Mouse (Mus musculus): ENCODE data around the gene Card9. TPM values are rescaled to one million over a fixed set of nuclear protein-coding genes. Genes with fewer than 3 reads are reported as not detected.

Card9 gene
- 5.3 TPM for total RNA-seq (2023)

DNA sequence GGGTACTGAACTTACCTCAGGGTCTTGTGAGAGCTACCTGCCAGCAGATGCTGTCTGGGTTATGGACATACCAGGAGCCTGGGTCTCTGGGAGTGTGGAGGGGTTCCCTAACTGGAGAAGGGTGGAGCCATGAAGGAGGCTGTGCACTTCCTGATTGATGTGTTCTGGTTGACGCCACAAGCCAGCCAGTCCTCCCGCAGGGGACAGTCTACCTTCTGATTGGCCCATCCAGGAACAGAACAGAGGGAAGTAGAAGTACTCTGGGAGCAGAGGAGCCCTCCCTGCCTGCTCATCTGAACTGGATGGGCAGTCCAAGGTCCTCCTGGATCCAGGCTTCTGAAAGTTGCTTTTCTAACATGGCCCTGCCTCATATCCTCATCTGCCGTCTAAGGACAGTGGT is at the start of gene Card9:
Gene Card9, minus strand, starts transcription at position 147 of the 400 bp plus-strand sequence.

DNA sequence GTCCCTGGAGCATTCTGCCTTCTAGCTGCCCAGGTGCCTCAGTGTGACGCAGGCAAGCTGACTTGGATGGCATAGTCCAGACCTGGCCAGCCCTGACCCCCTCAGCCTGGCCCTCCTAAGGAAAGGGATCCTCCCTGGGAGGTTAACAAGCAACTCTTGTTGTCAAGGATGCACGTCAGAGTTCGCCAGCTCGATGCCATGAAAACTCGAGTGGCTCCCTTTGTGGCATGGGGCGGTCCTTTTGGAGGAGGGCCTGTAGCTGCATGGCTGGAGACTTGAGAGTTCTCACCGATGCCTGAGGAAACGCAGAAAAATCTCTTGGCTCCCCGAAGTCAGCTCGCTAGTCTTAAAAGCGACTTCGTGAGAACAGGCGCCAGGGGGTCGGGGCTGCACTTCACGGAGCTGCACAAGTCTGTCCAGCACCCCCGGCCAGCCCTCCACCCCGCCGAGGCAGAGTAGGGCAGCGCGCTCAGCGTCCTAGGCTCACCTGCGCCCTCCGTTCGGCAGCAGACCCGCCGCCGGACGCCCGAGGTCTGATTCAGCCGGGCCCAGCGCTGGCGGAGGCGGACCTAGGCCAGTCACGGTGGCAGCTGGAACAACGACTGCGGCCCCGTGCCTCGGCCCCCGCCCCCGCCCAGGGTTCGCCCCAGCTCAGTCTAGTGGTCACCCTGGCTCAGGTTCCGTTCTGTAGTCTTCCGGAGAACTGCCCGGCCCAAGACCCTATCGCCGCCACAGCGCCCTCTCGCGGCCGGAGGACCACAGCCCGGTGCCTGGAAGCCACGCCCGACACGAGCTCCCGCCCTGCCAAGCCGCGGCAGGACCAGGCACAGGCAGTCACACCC is 48.0 kb upstream of the Card9 start, which contains the start of gene Inpp5e:
Gene Inpp5e, minus strand, starts transcription at position 689 of the 842 bp plus-strand sequence.

DNA sequence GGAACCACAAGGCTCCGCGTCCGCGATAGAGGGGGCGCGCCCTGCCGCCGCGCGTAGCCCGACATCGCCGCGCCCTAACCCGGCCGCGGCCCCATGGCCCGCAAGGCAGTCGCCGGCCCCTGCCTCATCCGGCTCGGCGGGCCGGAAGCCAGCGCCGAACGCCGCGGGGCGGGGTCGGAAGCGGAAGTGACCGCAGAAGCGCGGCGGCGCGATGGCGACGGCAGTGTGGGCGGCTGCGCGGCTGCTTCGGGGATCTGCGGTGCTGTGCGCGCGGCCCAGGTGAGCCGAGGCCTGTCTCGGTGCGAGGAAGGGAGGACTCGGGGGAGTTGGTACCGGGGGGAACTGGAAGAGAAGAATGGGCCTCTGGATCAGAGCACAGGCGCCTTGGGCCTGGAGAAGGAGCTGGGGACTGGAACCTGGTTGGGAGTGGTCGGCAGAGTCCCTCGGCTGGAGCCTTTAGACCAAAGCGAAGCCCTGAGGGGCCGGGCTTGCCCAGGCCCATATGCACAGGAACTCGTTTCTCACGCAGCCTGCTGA is 28.5 kb upstream of the Card9 start, which contains the start of the genes Entr1 and Pmpca:
Gene Entr1, minus strand, starts transcription at position 163 of the 537 bp plus-strand sequence.
Gene Pmpca, plus strand, starts transcription at position 186 of the 537 bp plus-strand sequence.

GRCm38 (mm10) chr2:26380131-26380771 is 19.5 kb upstream of the Card9 start, which contains the start of gene Snapc4:
Gene Snapc4 (minus strand): TSS chr2:26380653.

DNA sequence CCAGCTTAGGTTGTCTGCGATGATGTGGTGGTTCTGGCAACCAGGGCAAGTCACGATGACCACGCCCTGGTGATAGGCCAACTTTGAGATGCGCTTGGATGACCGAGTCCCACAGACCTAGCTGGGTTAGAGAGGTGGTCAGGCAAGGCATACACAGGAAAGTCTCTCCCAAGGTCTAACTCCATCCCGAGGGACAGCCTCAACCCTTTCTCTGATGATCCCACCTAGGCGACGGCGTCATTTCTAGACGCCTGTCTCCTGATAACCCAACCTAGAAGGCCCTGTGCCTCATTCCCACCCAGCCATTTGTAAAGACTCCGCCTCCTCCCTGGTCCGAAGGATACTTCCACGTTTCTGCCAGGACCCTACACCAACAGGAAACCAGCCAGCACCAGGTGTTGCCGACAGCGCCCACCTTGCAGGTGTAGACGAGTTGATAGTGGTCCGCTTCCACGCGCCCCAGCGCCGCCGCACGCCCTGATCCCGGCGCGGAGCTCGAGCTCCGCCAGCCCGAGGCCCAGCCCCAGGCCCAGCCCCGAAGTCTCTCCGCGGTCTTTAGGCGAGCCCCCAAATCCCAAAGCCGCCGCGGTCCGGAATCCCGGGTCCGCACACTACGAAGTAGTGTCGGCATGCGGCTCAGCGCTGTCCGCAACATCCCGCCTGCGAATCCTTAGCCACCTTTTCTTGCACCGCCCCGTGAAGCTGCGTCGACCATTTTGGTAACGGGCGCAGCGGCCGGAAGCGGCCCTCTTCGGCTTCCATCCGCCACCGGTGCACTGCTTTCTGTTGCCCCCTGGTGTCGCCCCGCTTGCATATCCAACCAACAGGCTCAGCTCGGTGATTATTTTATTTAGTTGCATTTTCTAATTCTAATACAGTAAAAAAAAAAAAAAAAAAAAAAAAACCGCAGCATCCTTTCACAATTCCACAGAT is 9.1 kb downstream of the Card9 start, which contains the start of gene Dnlz:
Gene Dnlz, minus strand, starts transcription at position 753 of the 933 bp plus-strand sequence.

GRCm38 (mm10) chr2:26315072-26315924 is 45.4 kb downstream of the Card9 start, which contains the start of gene Gpsm1:
Gene Gpsm1 (plus strand): TSS chr2:26315515.

Other genes starting within 250 kb of the Card9 start
- gene Nacc2, start 237.7 kb downstream of the Card9 start, total RNA-seq (2023): 5.2 TPM
- not detected for gene Lhx3, start 152.6 kb downstream of the Card9 start, total RNA-seq (2023)
- gene Qsox2, start 123.4 kb downstream of the Card9 start, total RNA-seq (2023): 6.4 TPM
- not detected for gene Ccdc187, start 66.4 kb downstream of the Card9 start, total RNA-seq (2023)
- 25.9 TPM for gene Gpsm1, start 45.4 kb downstream of the Card9 start, total RNA-seq (2023)
- 9.5 TPM for gene Dnlz, start 8.8 kb downstream of the Card9 start, total RNA-seq (2023)
- 104 TPM for gene Snapc4, start 19.7 kb upstream of the Card9 start, total RNA-seq (2023)
- 124 TPM for gene Entr1, start 28.4 kb upstream of the Card9 start, total RNA-seq (2023)
- gene Pmpca, start 28.4 kb upstream of the Card9 start, total RNA-seq (2023): 76.4 TPM
- gene Inpp5e, start 48.3 kb upstream of the Card9 start, total RNA-seq (2023): 22.7 TPM
- 93.1 TPM for gene Sec16a, start 84.3 kb upstream of the Card9 start, total RNA-seq (2023)
- 110 TPM for gene Notch1, start 155.7 kb upstream of the Card9 start, total RNA-seq (2023)
- 0.70 TPM for gene Egfl7, start 219.1 kb upstream of the Card9 start, total RNA-seq (2023)
- not detected for gene Gm20532, start 225.7 kb upstream of the Card9 start, total RNA-seq (2023)
- 9.6 TPM for gene Agpat2, start 243.5 kb upstream of the Card9 start, total RNA-seq (2023)